Mouse (Mus musculus) gastrocnemius, postnatal 4 days (tissue): ENCODE data around the gene Ap1b1. TPM values are rescaled to one million over a fixed set of nuclear protein-coding genes. Genes with fewer than 3 reads are reported as not detected.

Experiments
- DNase-seq, 2 experiments: peaks; one replicate each; pipeline ENCODE4 v3.0.0; 2021 to 2022; ENCODE audit warnings: low spot score in 2 of 2, mixed read lengths in 2 of 2
- total RNA-seq, 2 experiments: library from RNA; stranded (reverse); gene quantifications; 2 replicates each; pipeline ENCODE4 v1.2.3; 2021

Gene Ap1b1
- total RNA-seq, 2 experiments from 2014 or later, result 46.5 to 58.0 TPM

GRCm38 (mm10) chr11:4983538-4983937 lies 3.1 kb upstream of the Ap1b1 start:
- no peak for DNase-seq

DNA sequence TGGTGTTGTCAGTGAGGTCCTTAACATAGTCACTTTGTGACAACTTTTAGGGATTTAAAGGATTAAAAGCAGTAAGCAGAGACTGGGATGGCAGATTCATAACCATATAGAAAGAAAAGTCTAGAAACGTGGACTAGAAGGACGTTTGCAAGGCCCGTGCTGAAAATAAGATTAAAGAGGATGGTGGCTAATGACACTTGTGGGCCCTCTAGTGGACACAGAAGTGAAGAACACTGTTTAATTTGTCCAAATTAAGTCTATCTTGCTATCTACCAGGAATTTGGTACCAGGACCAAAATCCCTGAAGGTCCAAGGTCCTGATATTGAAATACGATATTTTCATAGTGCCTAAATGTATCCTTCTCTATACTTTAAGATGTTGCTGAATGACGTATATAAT lies 2.4 kb upstream of the Ap1b1 start:
- no peak for DNase-seq

DNA sequence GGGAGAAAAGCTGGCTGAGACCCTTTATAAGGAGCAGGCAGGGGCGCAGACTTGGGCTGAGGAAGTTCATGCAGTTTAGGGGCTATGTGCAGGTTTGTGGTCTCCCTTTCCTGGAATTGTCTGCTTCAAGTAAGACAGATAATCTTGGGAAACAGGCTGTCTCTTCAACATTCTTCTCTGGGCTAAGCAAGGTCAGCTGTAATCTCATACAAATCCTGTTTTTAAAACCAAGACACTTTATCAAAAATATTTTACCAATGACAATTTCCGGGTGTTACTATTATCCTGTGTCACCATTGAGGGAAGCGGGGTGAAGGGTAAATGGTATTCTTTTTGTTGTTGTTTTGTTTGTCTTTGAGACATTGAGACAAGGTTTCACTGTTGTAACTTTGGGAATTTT lies 1.8 kb upstream of the Ap1b1 start:
- DNase-seq, result no peak

DNA sequence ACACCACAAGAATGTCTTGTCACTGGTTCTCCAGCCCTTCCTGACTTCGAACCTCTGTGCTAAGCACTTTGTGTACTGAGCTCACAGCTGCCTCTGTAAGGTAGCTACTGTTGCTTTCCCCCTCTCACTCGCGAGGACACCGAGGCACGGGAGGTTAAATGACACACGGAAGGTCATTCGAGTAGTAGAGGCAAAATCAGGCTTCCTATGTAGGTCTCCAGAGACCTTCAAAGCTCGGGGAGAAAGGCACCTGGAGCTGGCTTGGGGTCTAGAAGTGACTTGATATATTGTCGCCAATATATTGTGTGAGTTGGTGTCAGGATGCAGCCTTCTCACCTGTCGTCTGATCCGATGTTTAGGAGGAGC lies 846 bp downstream of the Ap1b1 start:
- no peak for DNase-seq

DNA sequence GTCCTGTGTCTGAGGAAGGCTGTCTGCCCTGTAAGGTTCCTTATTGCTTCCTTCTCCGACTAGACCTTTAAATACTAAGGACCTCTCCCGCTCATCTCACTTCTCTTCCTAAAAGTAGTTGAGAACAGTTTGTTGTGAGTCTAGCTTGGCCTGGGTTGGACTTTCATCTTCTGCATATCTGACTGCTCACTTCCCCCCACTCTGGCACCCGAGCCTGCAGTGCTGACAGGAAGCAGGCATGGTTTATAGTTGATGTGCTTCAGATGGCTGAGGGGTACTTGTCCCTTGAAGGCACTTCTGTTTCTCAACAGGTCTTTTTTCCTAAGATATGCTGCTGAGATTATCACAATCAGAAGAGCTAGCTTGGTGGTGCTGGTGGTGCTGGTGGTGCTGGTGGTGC lies 2.6 kb downstream of the Ap1b1 start:
- DNase-seq, result no peak

DNA sequence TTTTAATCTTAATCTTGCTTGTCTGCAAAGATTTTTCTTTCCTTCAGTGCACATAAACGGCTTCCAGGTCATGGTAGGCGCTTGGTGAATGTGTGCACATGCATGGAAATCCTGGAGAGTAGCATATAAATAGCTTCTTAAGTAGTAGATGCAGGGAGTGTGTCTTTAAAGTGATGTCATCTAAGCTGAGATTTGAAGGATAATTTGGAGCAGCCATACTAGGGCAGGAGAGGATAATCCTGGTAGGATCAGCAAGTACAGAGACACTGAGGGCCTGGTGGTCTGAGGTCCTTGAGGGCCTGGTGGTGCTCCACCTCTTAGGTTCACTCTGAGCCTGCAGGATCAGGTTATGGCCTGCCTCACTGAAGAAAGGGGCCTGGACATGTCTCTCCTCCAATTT lies 5.8 kb downstream of the Ap1b1 start:
- DNase-seq, result no peak

DNA sequence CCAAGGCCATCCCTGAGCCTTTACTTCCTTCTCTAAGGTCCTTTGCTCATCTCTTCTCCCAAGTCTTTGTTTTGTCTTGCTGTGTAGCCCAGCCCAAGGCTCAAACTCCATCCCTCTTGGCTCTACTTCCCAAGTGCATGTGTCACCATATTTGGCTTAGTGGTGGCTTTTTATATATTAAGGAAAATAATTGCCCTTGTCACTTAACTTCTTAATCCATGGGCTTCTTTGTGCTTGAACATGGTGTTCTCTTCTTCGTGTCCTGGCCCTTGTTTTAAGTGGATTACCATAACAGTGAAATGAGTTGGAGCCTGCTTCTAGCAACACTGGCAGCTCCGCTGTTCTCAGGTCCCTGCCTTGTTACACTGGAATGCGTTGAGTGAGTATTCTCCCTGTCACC lies 9.1 kb downstream of the Ap1b1 start:
- no peak for DNase-seq

DNA sequence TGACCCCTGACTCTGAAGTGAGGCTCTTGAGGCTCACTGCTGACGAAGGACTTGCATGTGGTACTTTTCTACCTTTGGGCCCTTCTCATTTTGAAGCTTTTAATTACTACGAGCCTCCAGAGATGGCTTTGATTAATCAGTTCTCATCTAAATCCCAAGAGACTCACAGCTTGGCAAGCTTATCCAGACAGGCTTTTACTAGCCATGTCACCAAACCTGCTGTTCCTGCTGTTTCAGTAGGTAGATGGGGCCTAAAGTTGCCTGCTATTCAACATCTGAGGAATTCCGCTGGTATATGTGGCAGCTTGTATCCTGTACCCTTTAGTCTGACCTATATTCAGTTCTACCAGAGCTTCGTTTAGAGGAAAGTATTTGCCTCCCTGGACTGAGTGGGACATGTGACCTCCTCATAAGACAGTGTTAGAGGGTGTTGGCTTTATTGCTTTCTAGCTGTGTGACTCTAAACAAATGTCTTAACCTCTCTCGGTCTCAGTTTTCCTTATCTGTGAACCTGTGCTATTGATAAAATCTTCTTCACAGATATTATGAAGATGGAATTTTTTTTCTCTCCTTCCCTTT lies 10.1 kb downstream of the Ap1b1 start:
- DNase-seq, result no peak

GRCm38 (mm10) chr11:4998352-4998751 lies 11.7 kb downstream of the Ap1b1 start:
- DNase-seq, result no peak

- DNase-seq, result no peak
Measured at GRCm38 (mm10) chr11:4998762-4999161, 12.1 kb downstream of the Ap1b1 start.

GRCm38 (mm10) chr11:5000241-5000640 lies 13.6 kb downstream of the Ap1b1 start:
- DNase-seq, result no peak

- no peak for DNase-seq
Measured at GRCm38 (mm10) chr11:5002826-5003225, 16.2 kb downstream of the Ap1b1 start.

DNA sequence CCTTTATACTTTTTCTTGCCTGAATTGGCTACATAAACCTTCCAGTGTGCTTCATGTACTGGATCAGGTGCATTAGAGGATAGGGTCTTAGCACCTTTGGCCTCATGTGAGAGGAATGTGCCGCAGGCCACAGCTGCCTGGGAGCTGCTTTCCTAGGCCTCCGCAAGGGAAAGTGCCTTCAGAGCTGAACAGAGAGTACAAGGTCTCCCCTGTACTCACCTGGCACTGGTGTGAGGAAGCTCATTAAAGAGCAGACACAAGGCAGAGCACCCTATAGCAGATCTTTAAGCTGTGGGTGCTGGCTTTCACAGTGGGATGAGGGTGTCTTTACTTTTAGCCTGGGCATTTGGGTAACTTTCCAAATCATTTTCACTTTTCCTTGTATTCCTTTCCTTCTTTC lies 18.9 kb downstream of the Ap1b1 start:
- DNase-seq, result no peak

DNA sequence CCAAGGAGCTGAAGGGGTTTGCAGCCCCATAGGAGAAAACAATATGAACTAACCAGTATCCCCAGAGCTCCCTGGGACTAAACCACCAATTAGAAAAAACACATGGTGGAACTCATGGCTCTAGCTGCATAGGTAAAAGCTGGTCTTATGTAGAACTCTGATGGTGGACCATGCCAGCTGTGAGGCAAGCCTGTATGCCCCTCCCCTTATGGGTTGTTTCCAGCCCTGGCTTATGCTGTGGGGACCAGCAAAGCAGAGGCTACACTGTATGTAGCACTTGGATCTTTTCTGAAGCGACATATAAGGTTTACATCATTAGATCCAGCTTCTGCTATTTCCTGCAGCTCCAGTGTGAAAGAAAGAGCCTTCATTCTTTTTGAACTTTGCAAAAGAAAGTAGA lies 20.6 kb downstream of the Ap1b1 start:
- DNase-seq, result no peak

GRCm38 (mm10) chr11:5008867-5009266 lies 22.2 kb downstream of the Ap1b1 start:
- no peak for DNase-seq

DNA sequence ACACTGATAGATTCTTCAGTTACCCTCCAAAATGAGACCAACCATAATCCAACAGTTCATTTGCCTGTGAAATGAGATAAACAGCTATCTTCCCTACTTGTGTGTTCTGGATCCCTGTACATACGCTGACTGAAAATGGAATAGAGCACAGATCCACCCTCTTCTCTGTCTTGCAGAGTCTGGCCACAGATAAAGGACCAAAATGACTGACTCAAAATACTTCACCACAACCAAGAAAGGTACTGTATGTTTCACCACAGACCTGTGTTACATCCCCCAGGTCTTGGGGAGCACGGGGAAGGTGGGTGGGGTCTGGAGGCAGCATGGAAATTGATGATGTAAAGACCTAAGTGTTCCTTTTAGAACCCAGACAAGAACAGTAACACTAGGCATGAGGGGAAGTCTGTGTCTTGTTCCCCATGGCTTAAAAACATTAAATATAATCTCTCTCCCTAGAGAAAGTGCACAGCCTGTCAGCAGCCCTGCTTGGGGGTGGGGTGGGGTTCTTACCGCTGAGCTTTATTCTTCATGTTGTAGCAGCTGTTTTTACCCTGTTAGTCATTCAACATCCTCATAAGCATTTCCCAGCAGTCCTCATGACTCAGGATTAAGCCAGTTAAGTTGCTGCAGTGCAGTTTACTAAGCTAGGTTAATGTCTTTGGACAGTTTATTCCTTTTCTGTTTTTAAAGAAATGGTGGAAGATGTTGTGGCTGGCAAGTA lies 22.9 kb downstream of the Ap1b1 start:
- DNase-seq, result no peak

DNA sequence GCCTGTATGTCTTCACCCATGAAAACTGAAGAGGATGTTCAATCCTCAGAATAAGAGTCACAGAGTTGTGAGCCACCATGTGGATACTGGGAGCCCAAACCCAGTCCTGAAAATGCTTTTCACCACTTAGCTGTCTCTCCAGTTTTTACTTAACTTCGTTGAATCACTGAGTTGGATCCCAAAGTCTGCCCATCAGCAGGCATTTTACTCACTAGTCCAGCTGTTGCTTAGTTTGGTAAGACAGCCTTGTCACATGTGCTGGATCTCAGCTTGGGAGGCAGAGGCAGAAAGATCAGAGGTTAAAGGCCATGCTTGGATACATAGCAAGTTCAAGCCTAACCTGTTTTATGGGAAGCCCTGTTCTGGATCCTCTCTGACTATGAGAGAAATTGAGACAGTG lies 23.6 kb downstream of the Ap1b1 start:
- no peak for DNase-seq

- DNase-seq, result no peak
Measured at GRCm38 (mm10) chr11:5011480-5011879, 24.9 kb downstream of the Ap1b1 start.

DNA sequence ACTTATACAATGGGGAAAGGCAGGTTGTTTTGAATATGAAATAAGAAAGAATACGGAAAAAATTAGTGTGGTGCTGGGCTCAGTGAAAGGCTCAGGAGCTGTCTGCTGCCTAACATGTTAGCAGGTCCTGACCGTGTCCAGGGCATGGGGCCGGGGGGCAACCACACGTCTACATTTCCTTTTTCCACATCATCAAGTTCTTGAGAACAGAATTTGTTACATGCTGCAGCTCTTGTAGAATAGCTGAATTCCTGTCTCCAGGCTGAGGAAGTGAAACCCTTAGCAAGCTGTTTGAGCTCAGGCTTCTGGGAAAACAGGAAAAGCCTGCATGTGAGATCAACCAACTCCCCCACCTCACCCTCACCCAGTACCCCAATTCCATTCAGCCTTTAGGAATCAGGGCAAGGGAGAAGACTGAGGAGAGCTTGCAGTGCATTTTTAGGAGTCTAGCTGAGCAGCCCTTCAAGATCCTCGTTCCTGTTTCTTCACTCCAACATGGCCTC lies 25.6 kb downstream of the Ap1b1 start:
- DNase-seq, result no peak

- peak in 1 of 2 experiments; percentile 59 for DNase-seq
Measured at GRCm38 (mm10) chr11:5015720-5016119, 29.1 kb downstream of the Ap1b1 start.

DNA sequence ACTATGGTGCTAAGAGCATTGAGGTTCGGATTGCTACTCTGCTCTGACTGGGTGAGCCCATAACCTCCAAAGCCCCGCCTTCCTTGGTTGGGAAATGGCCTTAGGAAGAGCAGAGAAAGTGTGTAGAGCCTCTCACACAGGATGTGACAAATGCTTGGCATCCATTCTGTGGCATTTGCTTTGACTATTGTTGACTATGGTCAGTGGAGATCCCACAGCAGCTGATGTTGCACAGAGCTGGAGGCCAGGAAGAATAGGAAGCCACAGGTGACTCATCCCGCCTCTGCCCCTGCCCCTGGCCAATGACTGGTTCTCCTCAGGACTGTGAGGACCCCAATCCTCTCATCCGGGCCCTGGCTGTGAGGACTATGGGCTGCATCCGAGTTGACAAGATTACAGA lies 29.7 kb downstream of the Ap1b1 start:
- DNase-seq, result no peak

DNA sequence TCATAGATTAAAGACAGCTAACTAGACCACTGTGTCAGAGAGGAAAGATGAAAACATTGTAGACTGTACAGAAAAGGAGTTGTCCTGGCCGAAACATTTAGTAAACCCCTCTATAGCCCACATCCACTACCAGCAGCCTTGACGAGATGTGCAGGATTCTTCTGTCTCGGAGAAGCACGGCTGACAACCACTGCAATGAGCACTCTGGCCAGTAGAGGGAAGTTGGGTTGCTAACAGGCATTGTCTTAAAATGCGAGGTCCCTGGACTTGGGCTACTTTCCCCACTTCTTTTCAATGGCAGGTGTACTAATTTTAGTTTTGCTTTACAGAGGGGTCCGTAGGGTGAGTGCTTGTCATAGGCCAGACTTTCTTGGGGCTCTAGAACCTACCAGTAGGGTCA lies 30.9 kb downstream of the Ap1b1 start:
- no peak for DNase-seq

DNA sequence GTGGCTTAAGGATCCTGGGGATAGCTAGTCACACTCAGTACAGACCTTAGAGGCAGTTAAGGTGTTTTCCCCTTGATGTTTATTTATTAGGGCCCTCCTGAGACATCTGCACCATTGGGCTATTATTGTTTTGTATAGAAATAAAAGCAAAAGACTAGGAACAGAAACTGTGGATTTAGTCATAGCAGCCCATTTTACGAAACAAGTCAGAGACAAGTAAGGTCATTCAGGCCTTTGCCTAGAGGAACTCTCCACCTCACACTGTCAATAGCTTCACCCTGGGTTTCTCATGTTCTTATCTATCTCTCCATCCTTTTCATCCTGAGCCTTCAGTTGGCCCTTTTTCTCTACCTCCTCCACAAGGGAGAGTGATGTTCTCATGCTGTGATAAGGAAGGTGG lies 38.5 kb downstream of the Ap1b1 start:
- no peak for DNase-seq
